Mouse (Mus musculus): Measurements from ENCODE around the gene Irf2bp2.

DNA sequence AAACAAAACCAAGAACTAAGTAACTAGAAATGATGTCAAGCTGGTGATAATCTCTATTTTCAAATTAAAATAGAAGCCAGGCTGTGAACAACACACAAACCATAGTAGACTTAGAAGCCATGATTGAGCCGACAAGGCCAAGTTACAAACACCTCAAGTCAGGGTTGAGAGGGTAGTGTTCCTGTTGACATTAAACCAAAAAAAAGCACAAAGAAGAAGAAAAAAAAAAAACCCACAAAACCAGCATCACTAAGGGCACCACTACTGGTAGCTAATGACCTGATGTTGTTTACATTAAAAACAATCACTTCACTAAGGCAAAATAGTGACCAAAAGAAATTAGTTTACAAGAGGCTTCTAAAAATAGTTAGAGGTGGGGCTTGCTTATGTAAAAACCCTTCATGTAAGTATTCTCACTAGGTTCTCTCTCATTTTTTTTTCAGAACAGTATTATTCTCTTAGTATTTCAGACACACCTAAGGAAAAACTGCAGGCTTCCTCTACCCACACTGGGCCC is 4.2 kb downstream of the Irf2bp2 start:
- TF ChIP-seq CTCF (IDR thresholded peaks at IDR 0.05; ENCODE audit: borderline replicate concordance, insufficient read depth, low read depth, low read length) (no peak), POLR2A (IDR thresholded peaks at IDR 0.05; ENCODE audit: borderline replicate concordance, insufficient read depth, low read length) (no peak)
